Mouse (Mus musculus): ENCODE results near the gene Trim54.

Trim54 gene

GRCm38 (mm10) chr5:31116354-31116753 is at the start of gene Trim54:
Gene Trim54, plus strand, starts transcription at chr5:31116712.
- DNase-seq (ENCODE audit: low spot score), result no peak

- no peak for DNase-seq (ENCODE audit: low spot score)
These were observed 46.7 kb upstream of the Trim54 start for GRCm38 (mm10) chr5:31069810-31070209.

- no peak for DNase-seq (ENCODE audit: low spot score)
These were observed 45.5 kb upstream of the Trim54 start for GRCm38 (mm10) chr5:31071059-31071458.

GRCm38 (mm10) chr5:31071821-31072220 is 44.7 kb upstream of the Trim54 start:
- no peak for DNase-seq (ENCODE audit: low spot score)

- no peak for DNase-seq (ENCODE audit: low spot score)
These were observed 43.3 kb upstream of the Trim54 start for GRCm38 (mm10) chr5:31073176-31073575.

GRCm38 (mm10) chr5:31076346-31076745 is 40.2 kb upstream of the Trim54 start:
- DNase-seq (ENCODE audit: low spot score), result no peak

- DNase-seq (ENCODE audit: low spot score), result no peak
These were observed 36.3 kb upstream of the Trim54 start for GRCm38 (mm10) chr5:31080059-31080794.

GRCm38 (mm10) chr5:31080795-31081164 is 35.7 kb upstream of the Trim54 start:
- DNase-seq (ENCODE audit: low spot score), result no peak

- no peak for DNase-seq (ENCODE audit: low spot score)
These were observed 35.1 kb upstream of the Trim54 start for GRCm38 (mm10) chr5:31081386-31081785.

- no peak for DNase-seq (ENCODE audit: low spot score)
These were observed 34.2 kb upstream of the Trim54 start for GRCm38 (mm10) chr5:31082355-31082754.

GRCm38 (mm10) chr5:31082935-31083625 is 33.4 kb upstream of the Trim54 start:
- DNase-seq (ENCODE audit: low spot score), result no peak

- DNase-seq (ENCODE audit: low spot score), result no peak
These were observed 32.6 kb upstream of the Trim54 start for GRCm38 (mm10) chr5:31083949-31084348.

GRCm38 (mm10) chr5:31086606-31087005 is 29.9 kb upstream of the Trim54 start:
- DNase-seq (ENCODE audit: low spot score), result no peak

GRCm38 (mm10) chr5:31087131-31087530 is 29.4 kb upstream of the Trim54 start:
- DNase-seq (ENCODE audit: low spot score), result no peak

GRCm38 (mm10) chr5:31092231-31092975 is 24.1 kb upstream of the Trim54 start:
- DNase-seq (ENCODE audit: low spot score), result no peak

GRCm38 (mm10) chr5:31093151-31094041 is 23.1 kb upstream of the Trim54 start:
- DNase-seq (ENCODE audit: low spot score), result no peak

- no peak for DNase-seq (ENCODE audit: low spot score)
These were observed 22.3 kb upstream of the Trim54 start for GRCm38 (mm10) chr5:31094100-31094798.

GRCm38 (mm10) chr5:31094799-31095691 is 21.5 kb upstream of the Trim54 start:
- no peak for DNase-seq (ENCODE audit: low spot score)

- DNase-seq (ENCODE audit: low spot score), result no peak
These were observed 20.6 kb upstream of the Trim54 start for GRCm38 (mm10) chr5:31095711-31096480.

Data from left cerebral cortex, adult 11 months (tissue).